Mouse (Mus musculus): Measurements from ENCODE around the gene Gm8857. TPM values are rescaled to one million over a fixed set of nuclear protein-coding genes. Genes with fewer than 3 reads are reported as not detected.
"Not testable (repeated sequence)": the region's sequence is repeated elsewhere in the genome, so short reads cannot be mapped to it uniquely, and the experiment has no call there.

Gene Gm8857
- polyA plus RNA-seq (2016; fragmentation: Nextera tagmentation; extraction: Ambion mirVana), result not detected in 2 replicates

- WGBS, result 54% methylated on average over 3 of the region's 3 CpGs
- not testable (repeated sequence) for DNase-seq (ENCODE audit: low spot score); H3K4me3 ChIP-seq
Observed at GRCm38 (mm10) chr5:10947505-10947904, at the start of gene Gm8857, which contains the start of gene Gm8871. Gm8857 (plus strand) TSS chr5:10947807. Gm8871 (plus strand) TSS chr5:10947805.

GRCm38 (mm10) chr5:10953512-10953911 is 5.9 kb downstream of the Gm8857 start:
- not testable (repeated sequence) for H3K27me3 ChIP-seq (replicated peaks; ENCODE audit: low read depth, poor library complexity, severe bottlenecking); H3K9me3 ChIP-seq; H3K27ac ChIP-seq (replicated peaks); DNase-seq (ENCODE audit: low spot score); H3K4me1 ChIP-seq; H3K4me3 ChIP-seq; H3K36me3 ChIP-seq (replicated peaks)
- 91% methylated on average over 2 of the region's 2 CpGs for WGBS

More at GRCm38 (mm10) chr5:10947505-10947904, at the start of gene Gm8857, which contains the start of gene Gm8871:
- H3K9me3 ChIP-seq; H3K27ac ChIP-seq (replicated peaks); H3K4me1 ChIP-seq; H3K27me3 ChIP-seq (replicated peaks; ENCODE audit: low read depth, poor library complexity, severe bottlenecking); H3K36me3 ChIP-seq (replicated peaks): not testable (repeated sequence)

GRCm38 (mm10) chr5:10958057-10958456 is 10.4 kb downstream of the Gm8857 start:
- not testable (repeated sequence) for DNase-seq (ENCODE audit: low spot score)

More at GRCm38 (mm10) chr5:10958057-10958456, 10.4 kb downstream of the Gm8857 start:
- H3K27ac ChIP-seq (replicated peaks); H3K27me3 ChIP-seq (replicated peaks; ENCODE audit: low read depth, poor library complexity, severe bottlenecking); H3K4me3 ChIP-seq; H3K9me3 ChIP-seq; H3K4me1 ChIP-seq; H3K36me3 ChIP-seq (replicated peaks): not testable (repeated sequence)
- WGBS, result 87% methylated on average over 6 of the region's 8 CpGs

Other genes starting within 250 kb of the Gm8857 start
- gene Gm8871, start within 50 bp of the Gm8857 start, polyA plus RNA-seq (2016; fragmentation: Nextera tagmentation; extraction: Ambion mirVana), result not detected in 2 replicates
- gene Gm8879, start 179.8 kb downstream of the Gm8857 start, polyA plus RNA-seq (2016; fragmentation: Nextera tagmentation; extraction: Ambion mirVana), result not detected in 2 replicates
- gene Gm5861, start 235.3 kb downstream of the Gm8857 start, polyA plus RNA-seq (2016; fragmentation: Nextera tagmentation; extraction: Ambion mirVana), result not detected in 2 replicates